In the genomic region with DNA sequence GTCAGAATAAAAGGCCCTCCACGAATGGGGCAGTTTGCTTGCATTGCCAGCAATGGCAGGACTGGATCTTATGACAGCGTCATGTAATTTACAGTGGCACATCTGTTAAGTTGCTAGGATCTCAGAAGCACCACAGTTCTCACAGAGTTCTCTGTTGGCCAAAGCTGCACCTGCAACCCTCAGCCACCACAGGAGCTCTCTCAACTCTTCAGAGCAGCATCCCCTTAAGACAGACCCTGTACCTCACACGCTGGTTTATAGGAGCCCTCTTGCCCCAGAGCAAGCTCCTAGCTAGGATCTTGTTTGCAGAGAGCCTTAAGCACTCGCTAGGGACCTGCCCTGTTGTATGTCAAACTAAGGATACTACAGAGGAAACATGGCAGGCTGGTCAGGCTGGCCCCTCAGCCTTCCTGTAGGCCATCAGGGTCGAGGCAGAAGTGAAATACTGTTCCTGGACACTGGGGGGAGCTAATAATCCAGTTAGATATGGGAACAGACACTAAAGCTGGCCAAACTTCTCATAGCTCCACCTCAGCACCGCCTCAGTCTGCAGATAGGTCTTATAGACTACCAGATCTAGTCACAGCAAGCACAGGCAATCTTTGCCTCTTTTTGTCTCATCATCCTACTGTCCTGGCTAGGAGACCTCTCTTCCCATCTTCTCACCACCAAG, we compare ENCODE assay signal across 8 mouse cellular contexts. TPM values are rescaled to one million over a fixed set of nuclear protein-coding genes. Genes with fewer than 3 reads are reported as not detected.
DNase-seq lines count a peak whose midpoint lies in the region; ATAC-seq and TF ChIP-seq lines count a peak whose summit lies in the region.

No protein-coding gene starts in this region.

- no peak for ATAC-seq in midbrain, embryonic 11.5 days (ENCODE audit: low FRiP score)
- no peak for ATAC-seq in midbrain, embryonic 15.5 days (replicated peaks)
- no peak for ATAC-seq in intestine, postnatal 0 days
- ATAC-seq in lung, embryonic 14.5 days (ENCODE audit: insufficient read depth): 0 out of 2 replicates have a peak, but pooled peaks have one; percentile 36

- no peaks in the 10 kb centered on the region for H3K9me3 ChIP-seq in midbrain, embryonic 11.5 days (ENCODE audit: control insufficient read depth, low read length)
- no peaks in the 10 kb centered on the region for H3K9me3 ChIP-seq in midbrain, embryonic 15.5 days
- no peaks in the 10 kb centered on the region for H3K9me3 ChIP-seq in intestine, postnatal 0 days (ENCODE audit: control insufficient read depth)
- H3K9me3 ChIP-seq in lung, embryonic 14.5 days (ENCODE audit: low read depth, low read length): no peaks in the 10 kb centered on the region

- peaks cover 8% of the 10 kb centered on the region for H3K4me1 ChIP-seq in midbrain, embryonic 11.5 days (ENCODE audit: control insufficient read depth, insufficient read depth, low read length)
- H3K4me1 ChIP-seq in midbrain, embryonic 15.5 days: peaks cover 23% of the 10 kb centered on the region
- peaks cover 4% of the 10 kb centered on the region; the same call in 1 of the 2 replicates for H3K4me1 ChIP-seq in intestine, postnatal 0 days (replicated peaks; ENCODE audit: control insufficient read depth, insufficient read depth, low read length)
- H3K4me1 ChIP-seq in lung, embryonic 14.5 days (ENCODE audit: insufficient read depth): peaks cover 4% of the 10 kb centered on the region; the same call in 1 of the 2 replicates

- H3K27me3 ChIP-seq in midbrain, embryonic 11.5 days (ENCODE audit: control insufficient read depth, insufficient read depth, low read length): no peaks in the 10 kb centered on the region
- no peaks in the 10 kb centered on the region for H3K27me3 ChIP-seq in midbrain, embryonic 15.5 days (replicated peaks)
- H3K27me3 ChIP-seq in intestine, postnatal 0 days (replicated peaks; ENCODE audit: control insufficient read depth, insufficient read depth, low read length): no peaks in the 10 kb centered on the region
- no peaks in the 10 kb centered on the region for H3K27me3 ChIP-seq in lung, embryonic 14.5 days (ENCODE audit: insufficient read depth, low read length)

- H3K4me3 ChIP-seq in midbrain, embryonic 11.5 days (ENCODE audit: low read depth, low read length): no peak overlapping the region
- no peak overlapping the region for H3K4me3 ChIP-seq in midbrain, embryonic 15.5 days
- no peak overlapping the region for H3K4me3 ChIP-seq in intestine, postnatal 0 days (ENCODE audit: low read depth, low read length)
- H3K4me3 ChIP-seq in lung, embryonic 14.5 days (ENCODE audit: low read depth, low read length): no peak overlapping the region

- no peak overlapping the region for H3K9ac ChIP-seq in midbrain, embryonic 11.5 days (ENCODE audit: low read length)
- H3K9ac ChIP-seq in midbrain, embryonic 15.5 days: no peak overlapping the region
- H3K9ac ChIP-seq in intestine, postnatal 0 days (ENCODE audit: low read depth, low read length): no peak overlapping the region
- H3K9ac ChIP-seq in lung, embryonic 14.5 days: no peak overlapping the region

- 58% methylated on average over 6 of the region's 6 CpGs for WGBS in midbrain, embryonic 11.5 days
- 57% methylated on average over 6 of the region's 6 CpGs for WGBS in midbrain, embryonic 15.5 days
- 58% methylated on average over 6 of the region's 6 CpGs for WGBS in intestine, postnatal 0 days
- WGBS in lung, embryonic 14.5 days: 48% methylated on average over 6 of the region's 6 CpGs

- peak; percentile 94 for DNase-seq in midbrain, embryonic 11.5 days (ENCODE audit: low spot score, missing footprints)
- peak; percentile 73 for DNase-seq in adrenal gland, adult 2 months
- DNase-seq in embryo, embryonic 11.5 days (ENCODE audit: low read depth, low spot score): peak; percentile 29
- DNase-seq in lung, embryonic 14.5 days: peak; percentile 86
- DNase-seq in spleen, postnatal 4 days (ENCODE audit: low spot score in 2 of 2): peak; percentile 67 to 81
- no peak for DNase-seq in frontal cortex, postnatal 36 days (ENCODE audit: low spot score in 2 of 2)

- no peaks in the 10 kb centered on the region for H3K36me3 ChIP-seq in midbrain, embryonic 11.5 days (ENCODE audit: control insufficient read depth, insufficient read depth, low read length)
- H3K36me3 ChIP-seq in midbrain, embryonic 15.5 days (replicated peaks): peaks cover 9% of the 10 kb centered on the region; the same call in 1 of the 2 replicates
- H3K36me3 ChIP-seq in intestine, postnatal 0 days (ENCODE audit: control insufficient read depth, insufficient read depth): peaks cover 47% of the 10 kb centered on the region
- 0 out of 2 replicates have a peak, but pooled peaks cover 5% of the 10 kb centered on the region for H3K36me3 ChIP-seq in lung, embryonic 14.5 days (ENCODE audit: insufficient read depth)

- H3K27ac ChIP-seq in midbrain, embryonic 11.5 days (ENCODE audit: low read depth, low read length): no peak overlapping the region
- H3K27ac ChIP-seq in midbrain, embryonic 15.5 days: no peak overlapping the region
- H3K27ac ChIP-seq in intestine, postnatal 0 days (ENCODE audit: low read depth, low read length): no peak overlapping the region
- H3K27ac ChIP-seq in lung, embryonic 14.5 days (ENCODE audit: low read depth): peak overlapping the region; percentile 65

- H3K4me2 ChIP-seq in midbrain, embryonic 11.5 days: no peak overlapping the region
- no peak overlapping the region for H3K4me2 ChIP-seq in midbrain, embryonic 15.5 days
- H3K4me2 ChIP-seq in intestine, postnatal 0 days (replicated peaks; ENCODE audit: low read depth): no peak overlapping the region
- H3K4me2 ChIP-seq in lung, embryonic 14.5 days: no peak overlapping the region

- peak; percentile 80 for TF ChIP-seq CTCF in intestine, postnatal 0 days (IDR thresholded peaks at IDR 0.05; ENCODE audit: low read depth)
- TF ChIP-seq CTCF in lung, embryonic 14.5 days (IDR thresholded peaks at IDR 0.05; ENCODE audit: low read depth): peak; percentile 77

RNA-seq across cellular contexts. Expression of a gene that starts 28.7 kb away (rescaled TPM):
- 38.3 and 41.1 TPM in 2 replicates for polyA plus RNA-seq in midbrain, embryonic 11.5 days (2014; fragmentation: Nextera tagmentation; extraction: Ambion mirVana)
- polyA plus RNA-seq in midbrain, embryonic 15.5 days (2015; fragmentation: Nextera tagmentation; extraction: Ambion mirVana): 37.0 and 38.3 TPM in 2 replicates
- 100 to 1,000 TPM; 201 to 250 TPM for total RNA-seq in adrenal gland, adult 2 months (2021)
- polyA plus RNA-seq in adrenal gland, adult 2 months (2012; rRNA removed): 661 and 745 TPM in 2 replicates
- 86.9 and 88.1 TPM in 2 replicates for polyA plus RNA-seq in intestine, postnatal 0 days (2015; fragmentation: Nextera tagmentation; extraction: Ambion mirVana)
- 73.9 and 77.2 TPM in 2 replicates for polyA plus RNA-seq in lung, embryonic 14.5 days (2014; fragmentation: Nextera tagmentation; extraction: Ambion mirVana)

Comparison
In these comparisons a context has a peak if more than half of its experiments do, and no peak if none do; other contexts are left out.
1. DNase-seq: peak in midbrain, embryonic 11.5 days (single experiment), adrenal gland, adult 2 months (single experiment), embryo, embryonic 11.5 days (single experiment), lung, embryonic 14.5 days (single experiment) and spleen, postnatal 4 days (2 of 2); none in frontal cortex, postnatal 36 days (0 of 2).